Mouse (Mus musculus): ENCODE results near the gene Coro2b. TPM values are rescaled to one million over a fixed set of nuclear protein-coding genes. Genes with fewer than 3 reads are reported as not detected.

Gene Coro2b
- polyA plus RNA-seq, 2 experiments: 10.3 to 20.8 TPM

DNA sequence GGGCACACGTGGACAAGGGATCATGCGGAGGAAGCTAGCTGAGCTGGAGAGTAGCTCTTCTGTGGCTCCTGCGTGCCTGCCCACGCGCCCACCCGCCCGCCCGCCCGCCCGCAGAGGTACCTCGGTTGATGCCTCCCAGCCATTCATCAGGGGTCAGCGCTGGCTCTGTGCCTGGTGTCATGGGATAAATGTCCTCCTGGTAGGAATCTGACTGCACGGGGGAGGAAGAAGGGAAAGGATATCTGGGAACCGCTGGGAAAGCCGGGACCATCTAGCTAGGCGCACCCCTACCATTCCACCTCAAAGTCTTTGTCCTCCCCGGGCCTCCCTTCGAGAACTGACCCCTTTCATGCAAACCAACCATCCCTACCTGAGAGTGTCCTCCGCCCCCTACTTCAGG, 110.8 kb downstream of the Coro2b start:
- Histone ChIP-seq H3K9me3 (ENCODE audit: control insufficient read depth, low read length) (no peaks in the 10 kb centered on the region), H3K27ac (replicated peaks; ENCODE audit: low read depth, low read length) (no peak overlapping the region), H3K4me2 (replicated peaks; ENCODE audit: low read depth, low read length, severe bottlenecking) (no peak overlapping the region), H3K27me3 (ENCODE audit: control insufficient read depth, insufficient read depth, low read length) (no peaks in the 10 kb centered on the region), H3K9ac (ENCODE audit: low read depth, low read length, severe bottlenecking) (no peak overlapping the region), H3K4me1 (ENCODE audit: control insufficient read depth, insufficient read depth, low read length) (no peaks in the 10 kb centered on the region), H3K36me3 (ENCODE audit: control insufficient read depth, insufficient read depth, low read length) (peaks cover 11% of the 10 kb centered on the region), H3K4me3 (replicated peaks; ENCODE audit: low read length) (no peak overlapping the region)
- ATAC-seq (ENCODE audit: low FRiP score, low read depth): no peak
- no peak for TF ChIP-seq POLR2A (IDR thresholded peaks at IDR 0.05; ENCODE audit: borderline replicate concordance, extremely low read depth, insufficient read depth, insufficient read length)
- DNase-seq (ENCODE audit: low spot score): no peak
- WGBS: 91% methylated on average over 19 of the region's 19 CpGs

DNA sequence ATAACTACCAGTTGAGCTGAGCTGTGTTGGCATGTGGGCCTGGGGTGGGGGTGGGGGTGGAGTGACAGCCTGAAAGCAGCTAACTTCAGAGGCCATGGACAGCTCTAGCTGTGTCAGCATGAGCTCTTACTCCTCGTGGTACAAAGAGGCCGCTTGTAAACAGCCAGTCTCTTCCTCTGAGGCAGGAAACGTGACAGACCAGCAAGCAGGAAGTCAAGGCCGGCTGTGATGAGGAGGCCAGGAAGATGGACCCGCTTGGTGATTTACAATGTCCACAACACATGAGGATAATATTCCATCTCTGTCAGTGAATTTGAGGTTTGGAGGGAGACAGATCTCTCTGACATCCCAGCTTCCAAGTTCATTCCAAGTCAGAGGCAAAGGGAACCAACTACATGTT, 111.6 kb downstream of the Coro2b start:
- Histone ChIP-seq H3K4me2 (replicated peaks; ENCODE audit: low read depth, low read length, severe bottlenecking) (no peak overlapping the region), H3K9ac (ENCODE audit: low read depth, low read length, severe bottlenecking) (no peak overlapping the region), H3K9me3 (ENCODE audit: control insufficient read depth, low read length) (no peaks in the 10 kb centered on the region), H3K27ac (replicated peaks; ENCODE audit: low read depth, low read length) (no peak overlapping the region), H3K4me1 (ENCODE audit: control insufficient read depth, insufficient read depth, low read length) (peaks cover 3% of the 10 kb centered on the region; the same call in 1 of the 2 replicates), H3K36me3 (ENCODE audit: control insufficient read depth, insufficient read depth, low read length) (peaks cover 11% of the 10 kb centered on the region), H3K27me3 (ENCODE audit: control insufficient read depth, insufficient read depth, low read length) (no peaks in the 10 kb centered on the region), H3K4me3 (replicated peaks; ENCODE audit: low read length) (no peak overlapping the region)
- no peak for TF ChIP-seq POLR2A (IDR thresholded peaks at IDR 0.05; ENCODE audit: borderline replicate concordance, extremely low read depth, insufficient read depth, insufficient read length)
- WGBS: 35% methylated on average over 5 of the region's 5 CpGs
- no peak for ATAC-seq (ENCODE audit: low FRiP score, low read depth)
- DNase-seq (ENCODE audit: low spot score): no peak

DNA sequence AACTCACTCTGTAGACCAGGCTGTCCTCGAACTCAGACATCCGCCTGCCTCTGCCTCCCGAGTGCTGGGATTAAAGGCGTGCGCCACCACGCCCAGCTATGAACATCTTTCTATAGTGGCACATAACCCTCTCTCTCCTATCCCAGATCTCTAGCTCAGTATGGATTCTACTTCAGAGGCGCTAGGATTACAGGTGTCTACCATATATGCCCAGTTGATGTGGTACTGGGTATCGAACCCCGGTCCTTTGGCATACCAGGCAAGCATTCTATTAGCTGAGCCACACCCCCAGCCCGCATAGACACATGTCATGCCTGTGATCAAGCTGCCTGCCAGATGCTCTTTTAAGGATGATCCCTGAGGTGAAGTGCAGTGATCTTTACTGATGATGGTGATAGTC, 113.0 kb downstream of the Coro2b start:
- no peak overlapping the region for H3K27ac ChIP-seq (replicated peaks; ENCODE audit: low read depth, low read length)
- WGBS: 95% methylated on average over 10 of the region's 10 CpGs
- H3K4me3 ChIP-seq (replicated peaks; ENCODE audit: low read length): no peak overlapping the region
- DNase-seq (ENCODE audit: low spot score) (no peak), ATAC-seq (ENCODE audit: low FRiP score, low read depth) (no peak)
- H3K27me3 ChIP-seq (ENCODE audit: control insufficient read depth, insufficient read depth, low read length): no peaks in the 10 kb centered on the region
- peaks cover 11% of the 10 kb centered on the region for H3K36me3 ChIP-seq (ENCODE audit: control insufficient read depth, insufficient read depth, low read length)
- peaks cover 3% of the 10 kb centered on the region; the same call in 1 of the 2 replicates for H3K4me1 ChIP-seq (ENCODE audit: control insufficient read depth, insufficient read depth, low read length)
- H3K9me3 ChIP-seq (ENCODE audit: control insufficient read depth, low read length): 0 out of 2 replicates have a peak, but pooled peaks cover under 1% of the 10 kb centered on the region
- no peak for TF ChIP-seq POLR2A (IDR thresholded peaks at IDR 0.05; ENCODE audit: borderline replicate concordance, extremely low read depth, insufficient read depth, insufficient read length)
- H3K4me2 ChIP-seq (replicated peaks; ENCODE audit: low read depth, low read length, severe bottlenecking): no peak overlapping the region
- no peak overlapping the region for H3K9ac ChIP-seq (ENCODE audit: low read depth, low read length, severe bottlenecking)

- no peak overlapping the region for H3K4me2 ChIP-seq (replicated peaks; ENCODE audit: low read depth, low read length, severe bottlenecking)
- H3K4me1 ChIP-seq (ENCODE audit: control insufficient read depth, insufficient read depth, low read length): peaks cover 3% of the 10 kb centered on the region; the same call in 1 of the 2 replicates
- no peak overlapping the region for H3K4me3 ChIP-seq (replicated peaks; ENCODE audit: low read length)
- no peaks in the 10 kb centered on the region for H3K27me3 ChIP-seq (ENCODE audit: control insufficient read depth, insufficient read depth, low read length)
- H3K36me3 ChIP-seq (ENCODE audit: control insufficient read depth, insufficient read depth, low read length): peaks cover 7% of the 10 kb centered on the region
- DNase-seq (ENCODE audit: low spot score) (no peak), ATAC-seq (ENCODE audit: low FRiP score, low read depth) (no peak)
- no peak overlapping the region for H3K27ac ChIP-seq (replicated peaks; ENCODE audit: low read depth, low read length)
- H3K9ac ChIP-seq (ENCODE audit: low read depth, low read length, severe bottlenecking): no peak overlapping the region
- 91% methylated on average over 10 of the region's 10 CpGs for WGBS
- no peak for TF ChIP-seq POLR2A (IDR thresholded peaks at IDR 0.05; ENCODE audit: borderline replicate concordance, extremely low read depth, insufficient read depth, insufficient read length)
- 0 out of 2 replicates have a peak, but pooled peaks cover 4% of the 10 kb centered on the region for H3K9me3 ChIP-seq (ENCODE audit: control insufficient read depth, low read length)
Observed at GRCm38 (mm10) chr9:62422926-62423325, 113.9 kb downstream of the Coro2b start.

DNA sequence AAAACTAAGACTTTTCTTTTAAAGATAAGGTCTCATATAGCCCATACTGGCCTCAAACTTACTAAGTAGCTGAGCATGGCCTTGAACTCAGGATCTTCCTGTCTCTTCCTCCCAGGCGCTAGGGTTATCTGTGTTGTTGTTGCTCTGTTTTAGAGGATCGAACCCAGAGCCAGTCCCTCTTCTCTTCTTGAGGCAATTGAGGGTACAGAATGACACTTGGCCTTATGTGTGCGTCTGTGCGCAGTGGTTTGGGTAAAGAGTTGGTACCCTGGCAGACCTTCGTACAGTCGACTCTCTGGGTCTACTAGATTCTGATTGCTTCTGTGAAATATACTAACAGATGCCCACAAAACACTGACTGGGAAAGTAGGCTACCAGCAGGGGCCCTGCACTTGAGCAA, 114.9 kb downstream of the Coro2b start:
- no peak for TF ChIP-seq POLR2A (IDR thresholded peaks at IDR 0.05; ENCODE audit: borderline replicate concordance, extremely low read depth, insufficient read depth, insufficient read length)
- WGBS: 95% methylated on average over 6 of the region's 6 CpGs
- DNase-seq (ENCODE audit: low spot score) (no peak), ATAC-seq (ENCODE audit: low FRiP score, low read depth) (no peak)
- peaks cover 3% of the 10 kb centered on the region; the same call in 1 of the 2 replicates for H3K4me1 ChIP-seq (ENCODE audit: control insufficient read depth, insufficient read depth, low read length)
- 0 out of 2 replicates have a peak, but pooled peaks cover 4% of the 10 kb centered on the region for H3K9me3 ChIP-seq (ENCODE audit: control insufficient read depth, low read length)
- H3K27ac ChIP-seq (replicated peaks; ENCODE audit: low read depth, low read length): no peak overlapping the region
- H3K4me2 ChIP-seq (replicated peaks; ENCODE audit: low read depth, low read length, severe bottlenecking): no peak overlapping the region
- no peak overlapping the region for H3K4me3 ChIP-seq (replicated peaks; ENCODE audit: low read length)
- no peaks in the 10 kb centered on the region for H3K27me3 ChIP-seq (ENCODE audit: control insufficient read depth, insufficient read depth, low read length)
- H3K36me3 ChIP-seq (ENCODE audit: control insufficient read depth, insufficient read depth, low read length): peaks cover 3% of the 10 kb centered on the region; the same call in 1 of the 2 replicates
- no peak overlapping the region for H3K9ac ChIP-seq (ENCODE audit: low read depth, low read length, severe bottlenecking)

Data from limb, embryonic 14.5 days (tissue).